Mouse (Mus musculus): ENCODE measurements around the gene Cd69.

- TF ChIP-seq CTCF (conservative IDR thresholded peaks at IDR 0.05; ENCODE audit: low read length) = no peak
- TF ChIP-seq NANOG (IDR thresholded peaks at IDR 0.05; ENCODE audit: borderline replicate concordance, low read length) = no peak
- TF ChIP-seq POU5F1 (IDR thresholded peaks at IDR 0.05; ENCODE audit: borderline replicate concordance, low read length) = no peak
Measured at GRCm38 (mm10) chr6:129276483-129276882, 1.2 kb upstream of the Cd69 start.

Data from E14TG2a.4 (cell line).